Mouse (Mus musculus): ENCODE results near the gene Ell. TPM values are rescaled to one million over a fixed set of nuclear protein-coding genes. Genes with fewer than 3 reads are reported as not detected.

Ell gene
- polyA plus RNA-seq, 1 experiment from 2014 or later, result 13.0 TPM

DNA sequence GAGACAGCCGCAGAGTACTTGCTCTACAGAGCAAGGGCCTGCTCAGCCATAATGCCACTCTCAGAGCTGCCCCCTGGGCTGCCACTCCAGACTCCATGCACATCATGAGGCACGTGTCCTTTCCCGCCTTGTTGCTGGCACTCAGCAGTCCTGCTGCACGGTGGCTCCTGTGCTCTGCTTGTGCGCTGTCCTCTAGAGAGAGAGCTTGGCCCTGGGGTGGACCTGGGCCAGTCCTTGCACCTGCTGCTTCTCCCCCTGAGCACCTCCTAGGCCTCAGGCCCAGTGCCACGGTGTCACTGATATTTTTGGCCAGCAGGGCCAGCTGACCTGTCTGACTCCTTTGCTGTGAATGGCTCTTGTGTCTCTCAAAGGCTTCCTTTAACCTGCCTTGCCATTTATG is 31.7 kb downstream of the Ell start:
- Histone ChIP-seq H3K9me3 (ENCODE audit: control insufficient read depth, low read length) (no peaks in the 10 kb centered on the region), H3K9ac (ENCODE audit: low read length) (peak overlapping the region; percentile 18; the same call in 1 of the 2 replicates), H3K4me1 (ENCODE audit: control insufficient read depth in 2 of 2, insufficient read depth in 2 of 2, low read length in 2 of 2) (peaks cover 22 to 31% of the 10 kb centered on the region in 2 experiments), H3K36me3 (ENCODE audit: control insufficient read depth, insufficient read depth, low read length) (peaks cover 11% of the 10 kb centered on the region; the same call in 1 of the 2 replicates), H3K27ac (replicated peaks in 1 of 2; ENCODE audit: control insufficient read depth in 1 of 2, insufficient read depth in 1 of 2, low read depth in 2 of 2, low read length in 2 of 2) (peak overlapping the region; percentile 63 to 73), H3K4me3 (ENCODE audit: control insufficient read depth in 1 of 2, insufficient read depth in 1 of 2, low read depth in 1 of 2, low read length in 2 of 2) (no peak overlapping the region), H3K27me3 (ENCODE audit: control insufficient read depth, insufficient read depth, low read length) (no peaks in the 10 kb centered on the region), H3K4me2 (ENCODE audit: low read length) (no peak overlapping the region)
- 37% methylated on average over 6 of the region's 6 CpGs for WGBS
- 0 out of 2 replicates have a peak, but pooled peaks have one; percentile 20 for ATAC-seq (ENCODE audit: insufficient number of reproducible peaks, insufficient read depth, low FRiP score, low read depth)

DNA sequence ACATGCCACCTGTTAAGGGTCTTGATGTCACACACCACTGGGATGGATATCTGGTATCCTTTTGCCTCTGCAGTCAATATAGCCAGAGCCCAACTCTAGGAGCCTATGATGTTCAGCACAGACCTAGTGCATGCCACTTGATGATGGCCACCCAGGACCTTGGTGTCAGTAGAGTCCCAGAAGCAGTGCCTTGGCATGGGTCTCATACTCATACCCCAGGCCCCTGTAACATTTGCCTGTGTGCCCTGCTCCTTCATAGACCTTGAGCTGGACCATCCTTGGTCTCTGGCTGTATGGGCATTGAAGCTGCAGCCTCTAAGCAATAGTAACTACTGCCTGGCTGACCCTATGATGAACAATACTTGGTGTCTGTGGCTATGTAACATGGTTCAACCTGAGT is 35.0 kb downstream of the Ell start:
- Histone ChIP-seq H3K4me3 (ENCODE audit: control insufficient read depth in 1 of 2, insufficient read depth in 1 of 2, low read depth in 1 of 2, low read length in 2 of 2) (no peak overlapping the region), H3K4me2 (ENCODE audit: low read length) (no peak overlapping the region), H3K9ac (ENCODE audit: low read length) (no peak overlapping the region), H3K9me3 (ENCODE audit: control insufficient read depth, low read length) (no peaks in the 10 kb centered on the region), H3K4me1 (ENCODE audit: control insufficient read depth in 2 of 2, insufficient read depth in 2 of 2, low read length in 2 of 2) (peaks cover 17 to 24% of the 10 kb centered on the region in 2 experiments), H3K27me3 (ENCODE audit: control insufficient read depth, insufficient read depth, low read length) (no peaks in the 10 kb centered on the region), H3K36me3 (ENCODE audit: control insufficient read depth, insufficient read depth, low read length) (peaks cover 35% of the 10 kb centered on the region), H3K27ac (replicated peaks in 1 of 2; ENCODE audit: control insufficient read depth in 1 of 2, insufficient read depth in 1 of 2, low read depth in 2 of 2, low read length in 2 of 2) (no peak overlapping the region)
- ATAC-seq (ENCODE audit: insufficient number of reproducible peaks, insufficient read depth, low FRiP score, low read depth), result no peak

DNA sequence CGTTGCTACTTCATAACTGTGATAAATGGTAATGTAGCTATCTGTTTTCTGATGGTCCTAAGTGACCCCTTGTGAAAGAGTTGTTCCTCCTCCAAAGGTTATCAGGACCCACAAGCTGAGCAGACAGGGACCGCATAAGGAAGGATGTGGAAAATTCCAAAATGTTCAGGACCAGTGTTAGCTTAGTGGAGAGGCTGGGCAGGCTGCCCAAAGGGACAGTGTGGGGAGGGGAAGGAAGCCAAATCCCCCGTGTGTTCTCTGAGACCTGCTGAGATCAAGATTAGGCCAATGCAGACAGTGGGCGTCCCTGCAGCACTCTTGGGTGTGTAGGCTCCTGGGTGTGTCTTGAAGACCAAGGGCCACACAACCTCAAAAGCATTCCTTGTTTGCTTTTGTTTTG is 35.7 kb downstream of the Ell start:
- 52% methylated on average over 4 of the region's 4 CpGs for WGBS
- no peaks in the 10 kb centered on the region for H3K27me3 ChIP-seq (ENCODE audit: control insufficient read depth, insufficient read depth, low read length)
- peaks cover 16 to 21% of the 10 kb centered on the region in 2 experiments for H3K4me1 ChIP-seq (ENCODE audit: control insufficient read depth in 2 of 2, insufficient read depth in 2 of 2, low read length in 2 of 2)
- H3K9ac ChIP-seq (ENCODE audit: low read length), result no peak overlapping the region
- H3K4me3 ChIP-seq (ENCODE audit: control insufficient read depth in 1 of 2, insufficient read depth in 1 of 2, low read depth in 1 of 2, low read length in 2 of 2), result no peak overlapping the region
- no peak overlapping the region for H3K27ac ChIP-seq (replicated peaks in 1 of 2; ENCODE audit: control insufficient read depth in 1 of 2, insufficient read depth in 1 of 2, low read depth in 2 of 2, low read length in 2 of 2)
- 0 out of 2 replicates have a peak, but pooled peaks have one; percentile 14 for ATAC-seq (ENCODE audit: insufficient number of reproducible peaks, insufficient read depth, low FRiP score, low read depth)
- H3K9me3 ChIP-seq (ENCODE audit: control insufficient read depth, low read length), result no peaks in the 10 kb centered on the region
- no peak overlapping the region for H3K4me2 ChIP-seq (ENCODE audit: low read length)
- peaks cover 37% of the 10 kb centered on the region for H3K36me3 ChIP-seq (ENCODE audit: control insufficient read depth, insufficient read depth, low read length)

DNA sequence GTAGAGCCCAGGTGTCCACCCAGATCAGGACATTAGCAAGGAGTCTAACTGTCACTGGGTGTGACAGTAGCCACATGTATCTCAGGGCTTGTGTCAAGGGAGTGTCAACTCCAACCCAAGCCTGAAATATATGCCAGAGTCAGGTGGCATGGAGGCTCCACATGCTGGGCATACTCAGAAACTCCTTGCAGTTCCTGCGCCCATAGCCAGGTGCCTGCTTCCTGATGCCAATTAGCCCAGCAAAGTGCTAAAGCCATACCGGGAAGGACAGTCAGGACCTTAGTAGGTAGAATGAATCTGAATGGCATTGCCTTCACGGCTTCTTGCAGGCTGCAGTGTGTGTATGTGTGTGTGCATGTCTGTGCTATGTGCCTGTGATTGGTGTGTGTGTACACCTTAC is 38.0 kb downstream of the Ell start:
- Histone ChIP-seq H3K4me3 (ENCODE audit: control insufficient read depth in 1 of 2, insufficient read depth in 1 of 2, low read depth in 1 of 2, low read length in 2 of 2) (no peak overlapping the region), H3K27ac (replicated peaks in 1 of 2; ENCODE audit: control insufficient read depth in 1 of 2, insufficient read depth in 1 of 2, low read depth in 2 of 2, low read length in 2 of 2) (no peak overlapping the region), H3K9ac (ENCODE audit: low read length) (no peak overlapping the region), H3K36me3 (ENCODE audit: control insufficient read depth, insufficient read depth, low read length) (peaks cover 60% of the 10 kb centered on the region), H3K4me2 (ENCODE audit: low read length) (no peak overlapping the region), H3K27me3 (ENCODE audit: control insufficient read depth, insufficient read depth, low read length) (no peaks in the 10 kb centered on the region), H3K9me3 (ENCODE audit: control insufficient read depth, low read length) (no peaks in the 10 kb centered on the region), H3K4me1 (ENCODE audit: control insufficient read depth in 2 of 2, insufficient read depth in 2 of 2, low read length in 2 of 2) (peaks cover 0 to 3% of the 10 kb centered on the region in 2 experiments; a peak in 1 of 4 replicates)
- ATAC-seq (ENCODE audit: insufficient number of reproducible peaks, insufficient read depth, low FRiP score, low read depth), result no peak
- 96% methylated on average over 3 of the region's 3 CpGs for WGBS

DNA sequence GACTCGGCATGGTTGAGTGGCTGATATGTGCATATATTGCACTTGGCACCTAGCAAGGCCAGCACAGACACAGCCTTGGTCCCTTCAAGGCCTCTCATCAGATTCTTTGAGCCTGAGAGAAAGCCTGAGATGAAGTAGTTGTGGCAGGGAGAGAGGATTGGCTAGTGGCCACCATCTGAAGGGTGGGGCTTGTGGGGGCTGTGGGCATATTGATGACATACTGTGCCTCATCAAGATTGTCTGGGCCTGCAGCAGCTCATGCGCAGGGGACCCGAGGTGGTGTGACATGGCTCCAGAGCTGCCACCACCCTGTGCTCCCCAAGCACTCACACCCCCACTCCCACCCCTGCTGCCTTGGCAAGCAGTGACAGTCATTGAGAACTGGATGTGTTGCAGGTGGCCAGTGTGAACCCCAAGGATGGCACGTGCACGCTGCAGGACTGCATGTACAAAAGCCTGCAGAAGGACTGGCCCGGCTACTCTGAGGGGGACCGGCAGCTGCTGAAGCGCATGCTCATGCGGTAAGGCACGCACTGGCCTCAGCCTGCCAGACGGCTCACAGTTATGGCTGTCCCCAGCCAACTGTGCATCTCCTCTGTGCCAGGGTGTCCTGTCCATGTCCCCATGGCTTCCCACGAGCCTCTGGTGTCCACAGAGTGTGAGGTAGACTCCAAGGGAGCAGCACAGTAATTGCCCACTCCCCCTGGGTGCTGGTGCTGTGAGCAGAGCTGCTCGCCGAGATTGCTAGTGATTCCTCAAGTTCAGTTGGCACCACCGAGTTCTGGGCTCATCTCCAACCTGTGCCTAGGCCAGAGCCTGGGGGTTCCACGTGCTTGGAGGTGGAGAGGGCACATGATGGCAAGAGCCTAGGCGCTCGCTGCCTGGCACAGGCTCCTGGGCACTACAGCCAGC is 44.5 kb downstream of the Ell start:
- WGBS, result 92% methylated on average over 18 of the region's 18 CpGs
- H3K27ac ChIP-seq (replicated peaks in 1 of 2; ENCODE audit: control insufficient read depth in 1 of 2, insufficient read depth in 1 of 2, low read depth in 2 of 2, low read length in 2 of 2), result no peak overlapping the region
- no peak for ATAC-seq (ENCODE audit: insufficient number of reproducible peaks, insufficient read depth, low FRiP score, low read depth)
- H3K27me3 ChIP-seq (ENCODE audit: control insufficient read depth, insufficient read depth, low read length), result no peaks in the 10 kb centered on the region
- H3K9ac ChIP-seq (ENCODE audit: low read length), result no peak overlapping the region
- H3K36me3 ChIP-seq (ENCODE audit: control insufficient read depth, insufficient read depth, low read length), result peaks cover 89% of the 10 kb centered on the region
- no peaks in the 10 kb centered on the region for H3K4me1 ChIP-seq (ENCODE audit: control insufficient read depth in 2 of 2, insufficient read depth in 2 of 2, low read length in 2 of 2)
- no peak overlapping the region for H3K4me2 ChIP-seq (ENCODE audit: low read length)
- H3K9me3 ChIP-seq (ENCODE audit: control insufficient read depth, low read length), result no peaks in the 10 kb centered on the region
- no peak overlapping the region for H3K4me3 ChIP-seq (ENCODE audit: control insufficient read depth in 1 of 2, insufficient read depth in 1 of 2, low read depth in 1 of 2, low read length in 2 of 2)

DNA sequence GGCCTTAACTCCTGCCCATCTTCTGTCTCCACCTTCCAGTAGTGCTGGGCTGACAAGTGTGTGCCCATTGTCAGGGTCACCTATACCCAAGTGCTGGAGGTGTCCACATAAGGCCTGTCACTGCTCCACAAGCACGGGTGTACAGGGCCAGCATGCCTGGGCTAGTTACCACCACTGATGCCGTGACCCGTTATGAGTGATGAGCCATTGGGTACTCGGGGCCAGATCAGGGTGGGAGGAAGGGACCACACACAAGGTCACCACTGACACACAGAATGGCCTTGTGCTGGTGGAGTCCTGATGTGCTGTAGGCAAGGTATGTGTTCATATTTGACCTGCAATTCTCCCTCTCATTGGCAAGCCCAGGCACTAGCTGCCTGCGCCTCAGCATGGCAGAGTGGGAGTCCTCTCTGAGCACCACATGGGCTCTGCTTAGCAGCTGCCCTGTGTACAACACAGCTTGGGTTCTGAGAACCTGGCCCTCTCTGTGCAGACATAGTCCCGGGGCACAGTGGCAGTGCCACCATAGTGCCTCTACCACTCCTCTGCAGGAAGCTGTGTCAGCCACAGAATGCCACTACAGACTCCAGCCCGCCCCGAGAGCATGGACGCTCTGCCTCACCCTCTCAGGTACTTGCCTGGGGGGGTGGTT is 45.5 kb downstream of the Ell start:
- H3K9me3 ChIP-seq (ENCODE audit: control insufficient read depth, low read length), result no peaks in the 10 kb centered on the region
- 0 out of 2 replicates have a peak, but pooled peaks have one; percentile 2 for ATAC-seq (ENCODE audit: insufficient number of reproducible peaks, insufficient read depth, low FRiP score, low read depth)
- H3K4me1 ChIP-seq (ENCODE audit: control insufficient read depth in 2 of 2, insufficient read depth in 2 of 2, low read length in 2 of 2), result no peaks in the 10 kb centered on the region
- H3K36me3 ChIP-seq (ENCODE audit: control insufficient read depth, insufficient read depth, low read length), result peaks cover 91% of the 10 kb centered on the region
- no peaks in the 10 kb centered on the region for H3K27me3 ChIP-seq (ENCODE audit: control insufficient read depth, insufficient read depth, low read length)
- WGBS, result 90% methylated on average over 9 of the region's 9 CpGs
- H3K27ac ChIP-seq (replicated peaks in 1 of 2; ENCODE audit: control insufficient read depth in 1 of 2, insufficient read depth in 1 of 2, low read depth in 2 of 2, low read length in 2 of 2), result 0 out of 4 replicates have a peak overlapping the region, but pooled peaks of 1 of the 2 experiments have one; percentile 5
- no peak overlapping the region for H3K4me3 ChIP-seq (ENCODE audit: control insufficient read depth in 1 of 2, insufficient read depth in 1 of 2, low read depth in 1 of 2, low read length in 2 of 2)
- peak overlapping the region; percentile 40; the same call in 1 of the 2 replicates for H3K9ac ChIP-seq (ENCODE audit: low read length)
- H3K4me2 ChIP-seq (ENCODE audit: low read length), result no peak overlapping the region

DNA sequence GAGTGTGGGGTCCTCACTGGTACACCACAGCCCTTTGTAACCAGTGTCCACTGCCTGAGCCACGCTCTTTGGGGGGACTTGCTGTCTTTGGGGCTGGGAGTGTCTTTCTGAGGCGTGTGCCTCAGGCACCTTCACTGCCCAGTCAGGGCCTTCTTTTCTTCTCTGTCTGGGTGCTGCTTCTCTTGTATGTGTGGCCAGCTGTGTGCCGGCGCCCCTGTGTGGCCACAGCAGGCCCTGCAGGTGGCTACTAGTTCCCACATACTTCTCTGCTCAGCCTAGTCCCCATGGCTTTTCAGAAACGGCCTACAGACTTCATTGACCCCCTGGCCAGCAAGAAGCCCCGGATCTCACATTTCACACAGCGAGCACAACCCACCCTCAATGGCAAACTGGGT is 46.0 kb downstream of the Ell start:
- Histone ChIP-seq H3K27ac (replicated peaks in 1 of 2; ENCODE audit: control insufficient read depth in 1 of 2, insufficient read depth in 1 of 2, low read depth in 2 of 2, low read length in 2 of 2) (no peak overlapping the region), H3K27me3 (ENCODE audit: control insufficient read depth, insufficient read depth, low read length) (no peaks in the 10 kb centered on the region), H3K4me3 (ENCODE audit: control insufficient read depth in 1 of 2, insufficient read depth in 1 of 2, low read depth in 1 of 2, low read length in 2 of 2) (no peak overlapping the region), H3K4me1 (ENCODE audit: control insufficient read depth in 2 of 2, insufficient read depth in 2 of 2, low read length in 2 of 2) (no peaks in the 10 kb centered on the region), H3K36me3 (ENCODE audit: control insufficient read depth, insufficient read depth, low read length) (peaks cover 90% of the 10 kb centered on the region), H3K9me3 (ENCODE audit: control insufficient read depth, low read length) (no peaks in the 10 kb centered on the region), H3K9ac (ENCODE audit: low read length) (no peak overlapping the region), H3K4me2 (ENCODE audit: low read length) (no peak overlapping the region)
- no peak for ATAC-seq (ENCODE audit: insufficient number of reproducible peaks, insufficient read depth, low FRiP score, low read depth)
- WGBS, result 31% methylated on average over 7 of the region's 7 CpGs

Measured in heart, embryonic 14.5 days (tissue).